Mouse (Mus musculus) megakaryocyte, embryonic 14.5 days (primary cell): Measurements from ENCODE around the gene Naaladl1. TPM values are rescaled to one million over a fixed set of nuclear protein-coding genes. Genes with fewer than 3 reads are reported as not detected.

Experiments
- H3K27me3 ChIP-seq: replicated peaks from 2 replicates; pipeline ENCODE3; 2012; ENCODE audit warnings: inconsistent platforms
- H3K36me3 ChIP-seq: replicated peaks from 2 replicates; pipeline ENCODE3; 2012; ENCODE audit warnings: low read length, inconsistent platforms, mixed read lengths
- H3K4me1 ChIP-seq: 2 replicates; pipeline ENCODE4 v1.6.1; 2012; ENCODE audit warnings: inconsistent platforms
- H3K4me3 ChIP-seq: replicated peaks from 2 replicates; pipeline ENCODE3; 2012; ENCODE audit warnings: moderate library complexity, mild to moderate bottlenecking, inconsistent platforms
- H3K9me3 ChIP-seq: 2 replicates; pipeline ENCODE4 v1.6.1; 2012; ENCODE audit warnings: inconsistent platforms
- FLI1 ChIP-seq: IDR thresholded peaks from 2 replicates; pipeline ENCODE4 v1.6.1; 2012; ENCODE audit warnings: low read length, inconsistent platforms, mixed read lengths
- GATA1 ChIP-seq: IDR thresholded peaks from 3 replicates; pipeline ENCODE4 v1.6.1; 2012; ENCODE audit warnings: mixed read lengths, low read length, inconsistent platforms, borderline replicate concordance
- polyA plus RNA-seq: library from polyadenylated mRNA; stranded (reverse); fragments of >175 nt; gene quantifications from 2 replicates; pipeline ENCODE4 v1.2.3, GENCODE M21; 2012; ENCODE audit warnings: low replicate concordance; ENCODE audit not compliant: insufficient read depth

The Naaladl1 gene
- polyA plus RNA-seq = 0.30 TPM in 1 of 2 replicates, not detected in the other

DNA sequence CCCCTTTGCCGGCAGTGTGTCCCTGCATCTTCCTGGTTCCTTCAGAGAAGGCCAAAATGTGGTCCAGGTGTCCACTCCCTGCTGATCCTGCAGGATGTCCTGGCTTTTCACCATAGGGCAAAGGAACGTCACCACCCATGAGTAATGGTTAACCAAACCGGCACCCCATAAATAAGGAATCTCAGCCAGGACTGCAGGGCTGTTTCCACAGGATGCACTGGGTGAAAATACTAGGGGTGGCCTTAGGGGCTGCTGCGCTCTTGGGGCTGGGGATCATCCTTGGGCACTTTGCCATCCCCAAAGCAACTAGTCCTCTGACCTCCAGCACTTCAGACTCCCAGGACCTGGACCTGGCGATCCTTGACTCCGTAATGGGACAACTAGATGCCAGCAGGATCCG, at the start of gene Naaladl1:
Naaladl1 (plus strand) TSS at position 197 of the 400 bp plus-strand sequence.
- Histone ChIP-seq H3K36me3 (no peaks in the 10 kb centered on the region), H3K27me3 (no peaks in the 10 kb centered on the region), H3K4me1 (peaks cover 56% of the 10 kb centered on the region), H3K9me3 (no peaks in the 10 kb centered on the region), H3K4me3 (no peak within 1 kb of the TSS)
- TF ChIP-seq FLI1 (no peak), GATA1 (no peak)

DNA sequence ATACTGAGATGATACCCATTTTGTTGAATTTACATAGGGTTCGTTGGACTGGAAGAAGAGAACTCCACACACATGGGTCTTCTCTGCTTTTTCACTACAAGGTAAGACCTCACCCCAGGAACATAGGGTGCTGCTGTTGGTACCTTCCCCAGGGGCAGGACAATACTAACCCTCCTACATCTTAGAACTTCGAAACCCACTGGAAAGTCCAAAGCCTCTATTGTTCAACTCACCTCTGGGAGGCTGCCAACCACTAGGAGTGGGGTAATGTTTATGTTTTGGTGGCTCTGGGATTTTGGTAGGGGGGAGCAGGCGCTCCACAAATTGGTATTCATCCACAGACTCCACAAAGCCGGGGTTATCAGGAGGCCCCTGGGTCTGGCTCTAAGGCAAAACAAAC, 48.9 kb upstream of the Naaladl1 start:
- peak overlapping the region; percentile 100 for H3K4me3 ChIP-seq
- TF ChIP-seq FLI1 = no peak
- no peak for TF ChIP-seq GATA1
- peaks cover 54% of the 10 kb centered on the region for H3K36me3 ChIP-seq
- H3K9me3 ChIP-seq = no peaks in the 10 kb centered on the region
- H3K4me1 ChIP-seq = peaks cover 67% of the 10 kb centered on the region
- H3K27me3 ChIP-seq = no peaks in the 10 kb centered on the region

DNA sequence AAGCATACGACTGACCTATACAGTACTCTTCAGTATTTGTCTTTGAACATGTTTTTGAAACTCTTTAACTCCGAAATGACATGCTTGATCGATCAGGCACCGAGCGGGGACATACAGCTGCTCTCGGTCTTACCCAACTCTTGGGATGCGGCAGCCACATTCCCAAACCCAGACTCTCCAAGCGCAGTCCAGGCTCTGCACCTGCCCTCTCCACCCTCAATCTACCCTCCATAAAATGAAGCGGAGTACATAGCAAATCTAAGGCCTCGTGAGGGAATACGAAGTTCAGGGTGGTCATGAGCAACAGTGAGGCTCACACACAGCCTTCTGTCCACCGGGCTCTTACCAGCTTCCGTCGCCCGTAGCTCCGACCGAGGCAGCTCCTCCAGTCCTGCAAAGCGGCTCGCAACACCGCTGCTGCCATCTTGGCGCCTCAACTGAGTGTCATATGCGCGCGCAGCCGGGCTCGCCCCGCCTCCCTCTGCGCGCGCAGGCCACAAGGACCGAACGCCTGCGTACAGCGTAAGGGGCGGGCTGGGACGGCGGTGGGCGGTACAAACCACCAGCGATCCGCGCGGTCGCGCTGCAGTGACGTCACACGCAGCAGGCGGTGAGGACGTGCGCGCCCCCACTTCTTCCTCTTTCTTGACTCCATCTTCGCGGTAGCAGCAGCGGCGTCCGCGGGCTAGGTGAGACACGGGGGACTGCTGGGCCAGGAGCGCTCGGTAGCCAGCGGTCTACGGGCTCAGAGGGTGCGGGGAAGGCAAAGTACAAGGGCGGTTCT, 48.1 kb upstream of the Naaladl1 start, which contains the start of the genes Mrpl49 and Fau:
Mrpl49 (minus strand) TSS at position 473 of the 784 bp plus-strand sequence.
Fau (plus strand) TSS at position 532 of the 784 bp plus-strand sequence.
- Histone ChIP-seq H3K4me3 (peak within 1 kb of the TSS; percentile 100), H3K9me3 (no peaks in the 10 kb centered on the region), H3K4me1 (peaks cover 69% of the 10 kb centered on the region), H3K27me3 (no peaks in the 10 kb centered on the region), H3K36me3 (peaks cover 46% of the 10 kb centered on the region)
- TF ChIP-seq FLI1 (no peak), GATA1 (no peak)

DNA sequence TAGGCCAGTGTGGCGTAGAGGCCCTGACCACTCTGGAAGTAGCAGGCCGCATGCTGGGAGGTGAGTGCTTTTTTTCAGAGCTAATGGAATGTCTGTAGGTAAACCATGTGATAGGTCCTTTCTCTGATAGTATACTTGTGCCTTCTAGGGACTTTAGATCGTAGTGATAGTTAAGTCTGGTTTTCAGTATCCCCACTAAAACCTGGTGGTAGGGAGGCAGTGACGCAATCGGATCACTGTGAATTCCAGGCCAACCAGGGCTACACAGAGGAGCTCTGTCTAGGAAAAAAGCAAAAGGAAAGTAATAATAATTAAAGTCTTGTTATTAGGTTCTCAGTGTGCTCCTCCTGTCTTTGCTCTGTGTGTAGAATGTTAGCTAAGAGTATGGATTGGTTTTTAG, 47.1 kb upstream of the Naaladl1 start:
- H3K27me3 ChIP-seq = no peaks in the 10 kb centered on the region
- peaks cover 69% of the 10 kb centered on the region for H3K4me1 ChIP-seq
- H3K9me3 ChIP-seq = no peaks in the 10 kb centered on the region
- peaks cover 38% of the 10 kb centered on the region for H3K36me3 ChIP-seq
- TF ChIP-seq GATA1 (no peak), FLI1 (no peak)
- H3K4me3 ChIP-seq = peak overlapping the region; percentile 100

DNA sequence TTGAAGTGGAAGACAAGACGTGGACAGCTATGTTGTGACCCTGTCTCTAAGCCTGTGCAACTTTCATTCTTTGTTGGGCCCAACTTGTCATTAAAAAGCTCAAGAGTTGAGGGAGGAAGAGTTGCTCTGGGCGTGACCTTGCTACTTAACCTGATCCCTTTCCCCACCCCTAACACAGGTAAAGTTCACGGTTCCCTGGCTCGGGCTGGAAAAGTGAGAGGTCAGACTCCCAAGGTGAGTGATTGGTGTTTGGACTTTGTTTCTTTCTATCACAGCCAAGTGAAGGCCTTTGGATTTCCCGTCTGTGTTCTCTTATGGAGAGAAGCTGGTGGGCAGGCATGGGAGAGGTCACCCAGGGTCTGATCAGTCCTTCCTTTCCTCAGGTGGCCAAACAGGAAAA, 46.6 kb upstream of the Naaladl1 start:
- Histone ChIP-seq H3K36me3 (peaks cover 38% of the 10 kb centered on the region), H3K4me3 (peak overlapping the region; percentile 100), H3K4me1 (peaks cover 69% of the 10 kb centered on the region), H3K27me3 (no peaks in the 10 kb centered on the region), H3K9me3 (no peaks in the 10 kb centered on the region)
- TF ChIP-seq GATA1 (no peak), FLI1 (no peak)

DNA sequence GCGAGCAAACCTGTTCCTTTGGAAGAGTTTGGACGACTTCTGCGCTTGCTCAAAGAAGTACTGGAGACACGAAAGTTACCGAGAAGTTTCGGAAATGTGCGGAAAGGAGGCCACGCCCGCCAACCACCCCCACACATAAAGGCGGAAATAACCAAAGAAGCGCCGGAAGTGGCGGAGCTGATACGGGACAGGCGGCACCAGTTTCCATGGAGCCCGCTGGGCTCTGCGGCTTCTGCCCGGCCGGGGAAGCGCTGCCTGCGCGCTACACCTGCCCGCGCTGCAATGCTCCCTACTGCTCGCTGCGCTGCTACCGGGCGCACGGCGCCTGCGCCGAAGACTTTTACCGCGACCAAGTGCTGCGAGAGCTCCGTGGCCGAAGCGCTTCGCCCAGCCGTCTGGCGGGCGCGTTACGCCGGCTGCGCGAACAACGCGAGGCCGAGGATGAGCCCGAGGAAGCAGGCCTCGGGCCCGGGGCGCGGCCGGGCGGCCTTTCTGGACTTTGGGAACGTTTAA, 44.5 kb upstream of the Naaladl1 start, which contains the start of gene Znhit2:
Znhit2 (plus strand) TSS at position 172 of the 513 bp plus-strand sequence.
- Histone ChIP-seq H3K4me3 (peak within 1 kb of the TSS; percentile 97), H3K27me3 (no peaks in the 10 kb centered on the region), H3K9me3 (no peaks in the 10 kb centered on the region), H3K36me3 (peaks cover 25% of the 10 kb centered on the region), H3K4me1 (peaks cover 59% of the 10 kb centered on the region)
- TF ChIP-seq GATA1 (peak; percentile 93), FLI1 (peak; percentile 90; the same call in 1 of the 2 replicates)

DNA sequence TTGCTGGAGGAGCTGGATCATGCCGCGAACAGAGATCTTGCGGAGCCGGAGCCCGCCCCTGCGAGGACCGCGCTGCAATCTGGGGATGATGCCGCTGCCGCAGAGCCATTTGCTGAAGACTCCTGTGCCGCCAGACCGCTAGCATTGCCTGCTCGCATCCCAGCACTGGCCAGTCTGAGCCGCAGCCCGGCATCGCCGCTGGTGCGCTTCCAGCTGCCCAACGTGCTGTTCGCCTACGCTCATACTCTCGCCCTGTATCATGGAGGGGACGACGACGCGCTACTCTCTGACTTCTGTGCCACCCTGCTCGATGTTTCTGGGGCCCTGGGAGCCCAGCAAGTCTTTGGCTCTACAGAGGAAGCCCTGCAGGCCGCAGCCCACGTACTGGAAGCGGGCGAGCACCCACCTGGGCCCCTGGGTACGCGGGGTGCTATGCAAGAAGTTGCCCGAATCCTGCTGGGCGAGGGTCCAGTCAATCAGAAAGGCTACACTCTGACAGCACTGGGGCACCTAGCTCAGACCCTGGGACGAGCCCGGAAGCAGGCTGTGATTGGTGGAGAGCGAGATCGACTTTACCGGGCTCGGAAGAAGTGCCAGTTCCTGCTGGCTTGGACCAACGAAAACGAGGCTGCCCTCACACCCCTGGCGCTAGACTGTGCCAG, 43.8 kb upstream of the Naaladl1 start:
- Histone ChIP-seq H3K4me3 (peak overlapping the region; percentile 97), H3K9me3 (no peaks in the 10 kb centered on the region), H3K4me1 (peaks cover 59% of the 10 kb centered on the region), H3K27me3 (no peaks in the 10 kb centered on the region), H3K36me3 (peaks cover 23% of the 10 kb centered on the region)
- TF ChIP-seq FLI1 (no peak), GATA1 (no peak)

DNA sequence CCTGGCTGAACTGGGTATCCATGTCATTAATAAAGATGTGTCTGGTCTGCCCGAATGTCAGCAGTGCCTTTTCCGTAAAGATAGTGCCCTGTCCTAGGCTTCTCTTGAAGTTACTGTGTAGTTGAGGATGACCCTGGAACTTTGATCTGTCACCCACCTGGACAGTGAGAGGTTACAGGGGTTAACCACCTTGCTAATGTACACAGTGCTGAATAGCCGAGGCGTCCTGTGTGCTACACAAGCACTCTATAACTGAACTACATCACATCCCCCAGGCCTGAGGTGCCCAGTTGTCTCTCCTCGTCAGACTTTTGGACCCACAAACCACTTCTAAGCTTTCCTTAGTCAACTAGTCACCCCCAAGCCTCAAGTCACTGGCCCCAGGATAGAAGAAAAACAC, 43.2 kb upstream of the Naaladl1 start:
- no peaks in the 10 kb centered on the region for H3K9me3 ChIP-seq
- peaks cover 23% of the 10 kb centered on the region for H3K36me3 ChIP-seq
- H3K4me1 ChIP-seq = peaks cover 59% of the 10 kb centered on the region
- TF ChIP-seq FLI1 = no peak
- TF ChIP-seq GATA1 = no peak
- peak overlapping the region; percentile 97 for H3K4me3 ChIP-seq
- no peaks in the 10 kb centered on the region for H3K27me3 ChIP-seq

DNA sequence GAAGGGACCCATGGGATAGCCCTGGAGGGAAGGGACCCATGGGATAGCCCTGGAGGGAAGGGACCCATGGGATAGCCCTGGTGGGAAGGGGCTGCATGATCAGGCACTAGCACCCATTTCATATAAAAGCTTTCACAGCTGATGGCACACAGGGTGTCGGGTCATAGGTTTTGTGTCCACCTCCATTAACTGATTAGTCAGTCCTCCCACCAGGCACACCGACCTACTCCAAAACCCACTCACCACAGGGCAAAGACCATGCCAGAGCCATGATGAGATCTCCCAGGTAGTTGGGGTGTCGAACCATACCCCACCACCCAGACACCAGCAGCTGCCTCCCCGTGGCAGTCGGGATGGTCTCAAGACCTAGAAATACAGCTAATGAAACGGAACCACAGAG, 42.5 kb upstream of the Naaladl1 start:
- Histone ChIP-seq H3K4me1 (peaks cover 65% of the 10 kb centered on the region), H3K27me3 (no peaks in the 10 kb centered on the region), H3K4me3 (peak overlapping the region; percentile 69), H3K9me3 (no peaks in the 10 kb centered on the region), H3K36me3 (peaks cover 25% of the 10 kb centered on the region)
- TF ChIP-seq GATA1 (no peak), FLI1 (no peak)
